Mouse (Mus musculus) heart, postnatal 0 days (tissue): Measurements from ENCODE around the gene Phf1. TPM values are rescaled to one million over a fixed set of nuclear protein-coding genes. Genes with fewer than 3 reads are reported as not detected.

Source experiments
- ATAC-seq: fragments of 200-750 bp; cut with Nextera tagmentation; 2 replicates; pipeline ENCODE4 v1.8.0; 2017; ENCODE audit warnings: low read depth, moderate number of reproducible peaks, moderate library complexity; ENCODE audit not compliant: insufficient read depth
- DNase-seq: peaks from one replicate; pipeline ENCODE4 v3.0.0-alpha.2; 2016; ENCODE audit warnings: low spot score
- H3K27ac ChIP-seq: fragments of 300-500 bp; sonication (generic); 2 replicates; pipeline ENCODE4 v1.5.1; 2014; ENCODE audit warnings: low read depth, mild to moderate bottlenecking
- H3K27me3 ChIP-seq: fragments of 300-500 bp; sonication (generic); 2 replicates; pipeline ENCODE4 v1.6.1; 2014; ENCODE audit warnings: low read length, mixed read lengths; ENCODE audit not compliant: control insufficient read depth, insufficient read depth
- H3K36me3 ChIP-seq: fragments of 300-500 bp; sonication (generic); replicated peaks from 2 replicates; pipeline ENCODE4 v1.6.1; 2014; ENCODE audit warnings: low read length, mixed read lengths; ENCODE audit not compliant: control insufficient read depth, insufficient read depth
- H3K4me1 ChIP-seq: fragments of 300-500 bp; sonication (generic); 2 replicates; pipeline ENCODE4 v1.6.1; 2014; ENCODE audit warnings: antibody characterized with exemption; ENCODE audit not compliant: control insufficient read depth, insufficient read depth
- H3K4me2 ChIP-seq: fragments of 300-500 bp; sonication (generic); 2 replicates; pipeline ENCODE4 v1.6.1; 2014; ENCODE audit warnings: low read depth, mild to moderate bottlenecking, low read length, moderate library complexity
- H3K4me3 ChIP-seq: fragments of 300-500 bp; sonication (generic); 2 replicates; pipeline ENCODE4 v1.5.1; 2014; ENCODE audit warnings: low read depth, low read length
- H3K9ac ChIP-seq: fragments of 300-500 bp; sonication (generic); replicated peaks from 2 replicates; pipeline ENCODE4 v1.6.1; 2014; ENCODE audit warnings: low read depth, low read length, mixed read lengths
- H3K9me3 ChIP-seq: fragments of 300-500 bp; sonication (generic); replicated peaks from 2 replicates; pipeline ENCODE4 v1.6.1; 2016; ENCODE audit warnings: low read length; ENCODE audit not compliant: control insufficient read depth
- CTCF ChIP-seq: IDR thresholded peaks from 2 replicates; pipeline ENCODE4 v1.5.1; 2016; ENCODE audit warnings: antibody characterized with exemption, control low read depth, low read depth
- EP300 ChIP-seq: IDR thresholded peaks from 2 replicates; pipeline ENCODE4 v1.6.1; 2016; ENCODE audit warnings: antibody characterized with exemption, low read depth
- WGBS: fragments of 180-500 bp; shearing (Covaris S2); extraction: QIAGEN DNeasy Blood & Tissue Kit; methylation state at CpG from one replicate; pipeline ENCODE4 v1.1.7; 2014; 5-methylcytosine and 5-hydroxymethylcytosine counted together
- polyA plus RNA-seq: library from polyadenylated mRNA; unstranded; fragments of >200 nt; fragmentation: Nextera tagmentation; extraction: Ambion mirVana; gene quantifications from 2 replicates; pipeline ENCODE4 v1.2.1, GENCODE M21; 2015
- total RNA-seq: library from RNA; depleted of rRNA; stranded (reverse); fragments of >200 nt; gene quantifications from 2 replicates; pipeline ENCODE4 v1.2.3, GENCODE M21; 2014; ENCODE audit warnings: low replicate concordance

Phf1 gene
- total and polyA plus RNA-seq, 2 experiments from 2014 or later, result 6.3 to 16.3 TPM

DNA sequence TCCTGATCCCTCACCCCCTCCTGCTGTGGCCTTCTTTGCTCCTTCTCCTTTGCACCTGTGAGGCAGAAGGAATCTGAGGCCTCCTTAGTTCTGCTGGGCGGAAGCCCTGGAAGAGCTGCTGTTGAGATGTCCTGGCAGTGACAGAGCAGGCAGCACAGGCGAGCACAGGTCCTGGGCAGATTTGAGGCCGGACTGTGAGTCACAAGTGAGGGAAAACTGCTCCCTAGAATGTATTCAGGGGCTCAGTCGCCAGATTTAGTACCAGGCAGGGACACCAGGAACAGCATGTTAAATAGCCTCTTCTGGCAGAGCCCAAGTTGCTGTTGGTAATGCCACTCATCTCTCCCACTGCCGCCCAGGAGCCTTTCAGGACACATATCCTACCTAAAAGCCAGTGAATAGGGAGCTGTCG is 35.4 kb downstream of the Phf1 start:
- no peak for ATAC-seq

DNA sequence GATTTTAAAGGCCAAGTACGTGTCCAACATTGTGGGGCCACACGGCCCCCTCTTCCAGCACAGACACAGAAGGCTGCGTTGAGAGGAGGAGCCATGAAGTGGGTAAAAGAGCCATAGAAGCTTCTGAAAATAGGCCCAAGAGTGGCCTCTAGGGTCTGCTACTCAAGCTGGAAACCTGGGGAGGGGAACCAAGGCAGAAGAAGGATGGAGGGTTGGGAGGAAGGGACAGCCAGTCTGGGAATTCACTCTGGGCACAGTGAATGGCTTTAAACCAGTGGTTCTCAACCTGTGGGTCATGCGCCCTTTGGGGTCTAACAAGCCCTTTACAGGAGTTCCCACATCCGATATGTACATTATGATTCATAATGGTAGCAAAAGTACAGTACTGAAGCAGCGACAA is 36.4 kb downstream of the Phf1 start:
- Histone ChIP-seq H3K36me3 (peaks cover 12% of the 10 kb centered on the region; the same call in 1 of the 2 replicates), H3K9ac (no peak overlapping the region)

More for the DNA sequence above, 35.4 kb downstream of the Phf1 start:
- H3K36me3 ChIP-seq, result peaks cover 13% of the 10 kb centered on the region; the same call in 1 of the 2 replicates
- H3K4me2 ChIP-seq, result no peak overlapping the region
- H3K4me1 ChIP-seq, result 0 out of 2 replicates have a peak, but pooled peaks cover 7% of the 10 kb centered on the region
- H3K4me3 ChIP-seq, result no peak overlapping the region
- WGBS, result 79% methylated on average over 6 of the region's 6 CpGs
- H3K27ac ChIP-seq, result no peak overlapping the region
- no peaks in the 10 kb centered on the region for H3K9me3 ChIP-seq
- no peaks in the 10 kb centered on the region for H3K27me3 ChIP-seq
- no peak for DNase-seq
- no peak overlapping the region for H3K9ac ChIP-seq
- TF ChIP-seq EP300, result no peak
- no peak for TF ChIP-seq CTCF

GRCm38 (mm10) chr17:26970221-26970620 is 37.4 kb downstream of the Phf1 start:
- H3K36me3 ChIP-seq, result peaks cover 15% of the 10 kb centered on the region
- WGBS, result 65% methylated on average over 12 of the region's 12 CpGs
- H3K4me3 ChIP-seq, result no peak overlapping the region
- no peak overlapping the region for H3K9ac ChIP-seq
- no peak overlapping the region for H3K27ac ChIP-seq
- TF ChIP-seq EP300, result no peak
- no peak for TF ChIP-seq CTCF
- peaks cover 14% of the 10 kb centered on the region for H3K4me1 ChIP-seq
- no peak overlapping the region for H3K4me2 ChIP-seq
- no peaks in the 10 kb centered on the region for H3K9me3 ChIP-seq
- ATAC-seq (no peak), DNase-seq (no peak)
- no peaks in the 10 kb centered on the region for H3K27me3 ChIP-seq

More for the DNA sequence above, 36.4 kb downstream of the Phf1 start:
- TF ChIP-seq EP300 (no peak), CTCF (no peak)
- no peak overlapping the region for H3K27ac ChIP-seq
- H3K4me2 ChIP-seq, result no peak overlapping the region
- no peak for ATAC-seq
- WGBS, result 84% methylated on average over 6 of the region's 6 CpGs
- no peaks in the 10 kb centered on the region for H3K9me3 ChIP-seq
- H3K4me1 ChIP-seq, result peaks cover 14% of the 10 kb centered on the region
- no peak for DNase-seq
- no peak overlapping the region for H3K4me3 ChIP-seq
- H3K27me3 ChIP-seq, result no peaks in the 10 kb centered on the region

GRCm38 (mm10) chr17:26971247-26971905 is 38.5 kb downstream of the Phf1 start:
- H3K36me3 ChIP-seq, result peaks cover 26% of the 10 kb centered on the region
- no peak overlapping the region for H3K4me2 ChIP-seq
- H3K9me3 ChIP-seq, result no peaks in the 10 kb centered on the region
- H3K27me3 ChIP-seq, result no peaks in the 10 kb centered on the region
- ATAC-seq, result no peak
- H3K9ac ChIP-seq, result peak overlapping the region; percentile 73; the same call in 1 of the 2 replicates
- TF ChIP-seq EP300 (no peak), CTCF (no peak)
- 54% methylated on average over 6 of the region's 8 CpGs for WGBS
- peaks cover 14% of the 10 kb centered on the region for H3K4me1 ChIP-seq
- DNase-seq, result no peak
- H3K4me3 ChIP-seq, result no peak overlapping the region
- H3K27ac ChIP-seq, result no peak overlapping the region

GRCm38 (mm10) chr17:26972107-26972506 is 39.3 kb downstream of the Phf1 start:
- TF ChIP-seq CTCF (no peak), EP300 (no peak)
- Histone ChIP-seq H3K9ac (peak overlapping the region; percentile 73), H3K27me3 (no peaks in the 10 kb centered on the region), H3K4me2 (peak overlapping the region; percentile 88), H3K9me3 (no peaks in the 10 kb centered on the region), H3K27ac (peak overlapping the region; percentile 76), H3K36me3 (peaks cover 26% of the 10 kb centered on the region), H3K4me1 (peaks cover 14% of the 10 kb centered on the region), H3K4me3 (peak overlapping the region; percentile 69)
- 3% methylated on average over 3 of the region's 3 CpGs for WGBS
- ATAC-seq (no peak), DNase-seq (no peak)
